Mouse (Mus musculus): Measurements from ENCODE around the gene Cpeb3.

The Cpeb3 gene

GRCm38 (mm10) chr19:37050643-37051345, 157.6 kb downstream of the Cpeb3 start:
- no peak for TF ChIP-seq GATA4 (IDR thresholded peaks at IDR 0.05; ENCODE audit: insufficient replicate concordance, low read length)

- no peak for TF ChIP-seq GATA4 (IDR thresholded peaks at IDR 0.05; ENCODE audit: insufficient replicate concordance, low read length)
These were observed 159.9 kb downstream of the Cpeb3 start for GRCm38 (mm10) chr19:37048507-37048906.

- TF ChIP-seq GATA4 (IDR thresholded peaks at IDR 0.05; ENCODE audit: insufficient replicate concordance, low read length) = no peak
These were observed 164.0 kb downstream of the Cpeb3 start for GRCm38 (mm10) chr19:37044431-37044830.

- TF ChIP-seq GATA4 (IDR thresholded peaks at IDR 0.05; ENCODE audit: insufficient replicate concordance, low read length) = no peak
These were observed 167.5 kb downstream of the Cpeb3 start for GRCm38 (mm10) chr19:37040906-37041305.

DNA sequence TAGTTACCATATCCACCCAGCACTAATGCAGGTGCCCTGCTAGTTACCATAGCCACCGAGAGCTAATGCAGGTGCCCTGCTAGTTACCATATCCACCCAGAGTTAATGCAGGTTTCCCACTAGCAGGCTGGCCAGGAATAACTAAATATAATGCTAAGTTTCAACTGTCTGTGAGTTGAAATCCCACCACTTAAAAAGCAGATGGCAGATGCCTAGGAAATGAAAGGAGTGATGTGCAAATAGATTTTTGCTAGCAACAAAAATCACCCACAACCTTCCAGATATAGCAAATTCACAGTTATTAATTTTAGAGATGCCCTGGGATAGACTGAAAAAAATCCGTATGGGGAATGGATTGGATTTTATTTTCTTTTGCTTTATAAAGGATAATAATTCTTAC, 176.0 kb downstream of the Cpeb3 start:
- no peak for TF ChIP-seq GATA4 (IDR thresholded peaks at IDR 0.05; ENCODE audit: insufficient replicate concordance, low read length)

DNA sequence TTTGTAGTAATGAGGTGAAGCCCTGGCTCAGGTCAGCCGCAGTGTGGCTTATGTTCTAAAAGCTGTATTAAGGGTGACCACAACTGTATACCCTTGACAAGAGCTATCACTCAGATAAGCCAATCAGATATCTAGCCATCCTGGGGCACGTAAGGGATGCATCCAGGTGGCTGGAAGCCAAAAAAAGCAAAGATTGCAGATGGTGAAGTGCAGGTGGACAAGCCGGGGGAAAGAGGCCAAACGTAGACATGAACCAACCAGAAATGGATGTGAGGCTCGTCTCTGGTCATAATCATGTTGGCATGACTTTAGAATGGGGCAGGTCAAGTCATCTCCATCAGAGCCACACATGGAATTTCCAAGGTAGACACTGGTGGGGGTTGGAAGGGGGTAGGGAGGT, 177.0 kb downstream of the Cpeb3 start:
- no peak for TF ChIP-seq GATA4 (IDR thresholded peaks at IDR 0.05; ENCODE audit: insufficient replicate concordance, low read length)

GRCm38 (mm10) chr19:37029771-37030170, 178.6 kb downstream of the Cpeb3 start:
- no peak for TF ChIP-seq GATA4 (IDR thresholded peaks at IDR 0.05; ENCODE audit: insufficient replicate concordance, low read length)

DNA sequence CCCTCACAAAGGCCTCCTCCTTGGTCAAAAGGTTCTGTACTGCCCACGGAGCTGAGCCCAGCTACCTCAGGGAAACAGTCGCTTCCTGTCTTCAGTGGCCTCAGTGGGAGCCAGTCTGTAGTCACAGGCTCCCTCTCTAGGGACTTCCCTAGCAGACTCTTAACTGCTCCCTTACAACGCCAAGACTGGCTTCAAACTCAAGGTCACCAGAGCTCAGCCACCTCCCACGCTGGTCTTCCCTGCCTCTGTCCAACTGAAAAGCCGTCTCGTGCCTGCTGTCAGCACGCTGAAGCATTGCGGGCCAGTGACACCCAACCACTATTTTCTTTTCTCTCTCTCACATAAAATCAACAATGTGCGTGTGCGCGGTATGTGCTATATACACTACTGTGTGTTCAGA, 182.0 kb downstream of the Cpeb3 start:
- TF ChIP-seq GATA4 (IDR thresholded peaks at IDR 0.05; ENCODE audit: insufficient replicate concordance, low read length) = no peak

DNA sequence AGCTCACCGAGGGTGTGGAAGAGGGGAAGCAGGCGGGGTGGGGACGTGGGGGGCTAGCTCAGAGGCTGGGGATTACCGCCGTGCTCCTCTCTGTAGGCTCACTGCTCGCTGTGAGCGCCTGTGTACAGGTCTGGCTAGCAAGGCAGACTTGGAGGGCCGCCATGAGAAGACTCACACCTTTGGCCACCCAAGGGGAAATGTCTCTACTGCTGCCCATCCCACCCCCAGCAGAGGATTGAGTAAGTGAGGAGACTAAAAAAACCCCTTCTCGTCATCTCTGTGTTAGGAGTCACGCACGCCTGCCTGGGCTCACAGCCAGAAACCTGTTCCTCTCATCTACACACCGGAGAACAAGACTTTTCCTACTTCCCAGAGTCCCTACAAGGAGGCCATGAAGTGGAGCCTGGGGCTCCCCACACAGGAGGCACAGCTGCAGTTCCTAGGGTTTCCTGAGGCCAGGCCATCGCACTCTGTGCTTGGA, 182.5 kb downstream of the Cpeb3 start:
- TF ChIP-seq GATA4 (IDR thresholded peaks at IDR 0.05; ENCODE audit: insufficient replicate concordance, low read length) = no peak

DNA sequence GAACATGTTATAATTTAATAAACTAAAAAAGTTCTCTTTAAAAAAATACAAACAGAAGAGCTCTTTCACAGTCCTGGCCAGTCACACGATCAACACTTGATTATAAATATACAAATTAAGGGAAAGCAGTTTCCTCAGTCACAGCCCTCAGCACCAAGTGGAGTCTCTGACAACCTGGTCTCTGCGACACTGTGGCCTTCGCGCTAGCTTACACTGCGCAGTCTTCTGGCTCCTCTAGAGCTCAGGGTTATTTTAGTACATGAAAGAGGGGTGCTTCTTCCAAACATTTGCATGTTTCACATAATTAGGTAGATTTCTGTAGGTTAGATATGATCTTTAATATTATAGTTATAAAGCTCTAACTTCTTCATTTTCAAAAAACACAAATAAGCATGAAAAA, 186.3 kb downstream of the Cpeb3 start:
- TF ChIP-seq GATA4 (IDR thresholded peaks at IDR 0.05; ENCODE audit: insufficient replicate concordance, low read length) = no peak

DNA sequence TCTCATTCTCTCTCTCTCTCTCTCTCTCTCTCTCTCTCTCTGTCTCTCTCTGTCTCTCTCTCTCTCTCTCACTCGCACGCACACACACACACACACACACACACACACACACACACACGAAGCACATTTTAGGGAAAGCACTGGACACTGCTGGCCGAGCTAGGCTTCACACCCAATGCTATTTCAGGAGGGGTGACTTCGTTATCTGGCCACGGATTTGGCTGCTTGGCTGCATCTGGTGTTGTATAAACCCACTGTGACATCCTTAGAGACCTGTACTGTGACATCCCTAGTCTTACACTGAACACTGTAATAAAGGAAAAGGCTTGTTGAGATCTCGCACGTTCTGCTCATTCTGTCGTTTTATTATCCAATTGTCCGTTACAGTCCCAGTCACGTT, 187.4 kb downstream of the Cpeb3 start:
- no peak for TF ChIP-seq GATA4 (IDR thresholded peaks at IDR 0.05; ENCODE audit: insufficient replicate concordance, low read length)

DNA sequence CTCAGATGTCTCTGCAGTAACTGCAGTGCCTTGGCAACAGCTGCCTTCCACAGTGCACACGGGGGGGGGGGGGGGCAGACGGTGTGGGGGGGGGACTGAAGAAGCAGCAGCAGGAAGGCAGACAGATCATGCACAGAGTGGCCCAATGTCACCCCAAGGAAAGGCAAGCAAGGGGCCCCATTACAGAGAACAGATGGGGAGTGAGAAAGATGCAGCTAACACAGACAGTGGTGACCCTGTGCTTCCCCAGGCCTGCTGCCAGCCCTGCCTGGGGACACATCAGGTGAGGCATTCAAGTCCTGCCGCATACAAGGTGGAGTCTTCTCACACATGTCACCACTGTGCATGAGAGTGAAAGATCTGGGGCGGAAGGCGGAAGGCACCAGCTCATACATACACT, 187.9 kb downstream of the Cpeb3 start:
- no peak for TF ChIP-seq GATA4 (IDR thresholded peaks at IDR 0.05; ENCODE audit: insufficient replicate concordance, low read length)

- no peak for TF ChIP-seq GATA4 (IDR thresholded peaks at IDR 0.05; ENCODE audit: insufficient replicate concordance, low read length)
These were observed 189.5 kb downstream of the Cpeb3 start for GRCm38 (mm10) chr19:37018931-37019330.

DNA sequence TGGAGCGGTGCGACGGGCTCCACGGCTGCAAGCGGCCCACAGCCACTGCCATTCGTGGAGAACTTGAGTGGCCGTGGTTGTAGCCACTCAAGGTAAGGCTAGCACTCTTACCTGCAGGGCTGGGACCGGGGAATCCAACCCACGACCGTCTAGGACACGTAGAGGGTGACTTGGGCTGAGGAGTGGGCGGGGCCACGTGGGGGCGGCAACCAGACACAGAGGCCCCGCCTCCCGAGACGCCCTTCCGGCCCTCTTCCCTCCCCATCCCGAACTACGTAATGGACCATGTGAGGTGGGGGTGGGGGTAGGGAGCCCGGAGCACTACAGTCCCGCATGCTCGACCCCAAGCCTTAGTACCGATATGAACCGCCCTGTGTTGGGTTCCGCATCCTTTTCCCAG, 190.0 kb downstream of the Cpeb3 start:
- no peak for TF ChIP-seq GATA4 (IDR thresholded peaks at IDR 0.05; ENCODE audit: insufficient replicate concordance, low read length)

- TF ChIP-seq GATA4 (IDR thresholded peaks at IDR 0.05; ENCODE audit: insufficient replicate concordance, low read length) = no peak
These were observed 191.5 kb downstream of the Cpeb3 start for GRCm38 (mm10) chr19:37016890-37017289.

GRCm38 (mm10) chr19:37014173-37014939, 194.0 kb downstream of the Cpeb3 start:
- TF ChIP-seq GATA4 (IDR thresholded peaks at IDR 0.05; ENCODE audit: insufficient replicate concordance, low read length) = no peak

All from liver, adult (tissue).